Mouse (Mus musculus) lung, postnatal 0 days (tissue): Measurements from ENCODE around the gene Col1a1. TPM values are rescaled to one million over a fixed set of nuclear protein-coding genes. Genes with fewer than 3 reads are reported as not detected.
"Not testable (repeated sequence)": the region's sequence is repeated elsewhere in the genome, so short reads cannot be mapped to it uniquely, and the experiment has no call there.

Experiments used
- ATAC-seq: fragments of 200-750 bp; cut with Nextera tagmentation; 2 replicates; pipeline ENCODE4 v1.8.0; 2017; ENCODE audit warnings: moderate library complexity
- DNase-seq: peaks from one replicate; pipeline ENCODE4 v3.0.0-alpha.2; 2016; ENCODE audit warnings: low spot score
- H3K27ac ChIP-seq: fragments of 300-500 bp; sonication (generic); 2 replicates; pipeline ENCODE4 v1.5.1; 2014; ENCODE audit warnings: antibody characterized with exemption, mild to moderate bottlenecking, low read length, mixed read lengths
- H3K27me3 ChIP-seq: fragments of 300-500 bp; sonication (generic); replicated peaks from 2 replicates; pipeline ENCODE4 v1.6.1; 2014; ENCODE audit warnings: low read length, mixed read lengths; ENCODE audit not compliant: insufficient read depth
- H3K36me3 ChIP-seq: fragments of 300-500 bp; sonication (generic); 2 replicates; pipeline ENCODE4 v1.6.1; 2014; ENCODE audit warnings: low read length, mixed read lengths; ENCODE audit not compliant: insufficient read depth
- H3K4me1 ChIP-seq: fragments of 300-500 bp; sonication (generic); 2 replicates; pipeline ENCODE4 v1.6.1; 2014; ENCODE audit warnings: antibody characterized with exemption, low read depth, low read length, mixed read lengths; ENCODE audit not compliant: insufficient read depth
- H3K4me2 ChIP-seq: fragments of 300-500 bp; sonication (generic); replicated peaks from 2 replicates; pipeline ENCODE4 v1.6.1; 2014; ENCODE audit warnings: low read depth, mild to moderate bottlenecking, low read length, moderate library complexity, mixed read lengths
- H3K4me3 ChIP-seq: fragments of 300-500 bp; sonication (generic); 2 replicates; pipeline ENCODE4 v1.5.1; 2014; ENCODE audit warnings: low read depth, low read length
- H3K9ac ChIP-seq: fragments of 300-500 bp; sonication (generic); replicated peaks from 2 replicates; pipeline ENCODE4 v1.6.1; 2014; ENCODE audit warnings: low read depth, mild to moderate bottlenecking
- H3K9me3 ChIP-seq: fragments of 300-500 bp; sonication (generic); 2 replicates; pipeline ENCODE4 v1.6.1; 2016; ENCODE audit warnings: low read length, mixed read lengths
- CTCF ChIP-seq: IDR thresholded peaks from 2 replicates; pipeline ENCODE4 v1.5.1; 2016; ENCODE audit warnings: antibody characterized with exemption, mild to moderate bottlenecking
- EP300 ChIP-seq: IDR thresholded peaks from 2 replicates; pipeline ENCODE4 v1.6.1; 2016; ENCODE audit warnings: antibody characterized with exemption, mild to moderate bottlenecking, control low read depth
- WGBS: fragments of 180-500 bp; shearing (Covaris S2); extraction: QIAGEN DNeasy Blood & Tissue Kit; methylation state at CpG from one replicate; pipeline ENCODE4 v1.1.7; 2014; 5-methylcytosine and 5-hydroxymethylcytosine counted together
- polyA plus RNA-seq: library from polyadenylated mRNA; unstranded; fragments of >200 nt; fragmentation: Nextera tagmentation; extraction: Ambion mirVana; gene quantifications from 2 replicates; pipeline ENCODE4 v1.2.1, GENCODE M21; 2015

The Col1a1 gene
- polyA plus RNA-seq, 1 experiment from 2014 or later = 478 TPM

DNA sequence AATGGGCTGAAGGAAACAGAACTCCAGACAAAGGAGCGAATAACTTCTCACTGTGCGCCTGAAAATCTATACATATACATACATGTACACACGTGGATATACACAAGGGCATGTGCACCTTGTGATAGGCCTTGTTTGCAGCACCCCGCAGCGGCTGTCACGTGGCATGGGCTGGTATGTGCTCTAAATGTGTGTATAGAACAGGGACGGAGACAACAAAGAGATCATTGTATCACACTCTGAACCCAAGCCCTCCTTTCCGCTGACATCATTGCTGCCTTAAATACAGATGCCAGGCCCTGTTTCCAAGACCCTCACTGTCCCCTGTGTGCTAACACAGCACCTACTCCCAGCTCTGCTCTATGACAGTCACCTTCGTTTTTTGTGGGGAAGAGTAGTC lies 19.1 kb downstream of the Col1a1 start:
- H3K9me3 ChIP-seq = no peaks in the 10 kb centered on the region
- no peak overlapping the region for H3K9ac ChIP-seq
- TF ChIP-seq CTCF = no peak
- TF ChIP-seq EP300 = no peak
- H3K4me3 ChIP-seq = no peak overlapping the region
- no peaks in the 10 kb centered on the region for H3K27me3 ChIP-seq
- DNase-seq (no peak), ATAC-seq (no peak)
- no peak overlapping the region for H3K4me2 ChIP-seq
- H3K36me3 ChIP-seq = no peaks in the 10 kb centered on the region
- WGBS = 64% methylated on average over 9 of the region's 9 CpGs
- no peak overlapping the region for H3K27ac ChIP-seq
- no peaks in the 10 kb centered on the region for H3K4me1 ChIP-seq

DNA sequence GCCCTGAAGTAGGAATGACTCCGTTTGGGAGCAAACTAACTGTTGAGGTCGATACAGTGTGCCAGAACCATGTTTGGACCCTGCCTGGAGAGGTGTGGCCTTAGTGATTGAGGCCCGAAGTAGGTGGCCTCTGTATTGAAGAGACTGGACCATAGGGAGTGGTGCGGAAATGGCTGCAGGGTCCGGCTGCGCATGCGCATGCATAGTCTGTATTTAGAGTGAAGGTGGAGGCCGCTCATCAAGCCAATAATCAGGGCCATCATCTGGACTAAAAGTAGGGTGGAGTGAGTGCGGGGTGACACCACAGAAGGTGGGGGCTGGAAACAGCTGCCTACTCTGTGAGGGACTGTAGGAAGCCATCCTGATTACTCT lies 21.7 kb downstream of the Col1a1 start:
- Histone ChIP-seq H3K4me2 (no peak overlapping the region), H3K27ac (peak overlapping the region; percentile 33; the same call in 1 of the 2 replicates), H3K36me3 (no peaks in the 10 kb centered on the region), H3K9me3 (no peaks in the 10 kb centered on the region), H3K27me3 (no peaks in the 10 kb centered on the region), H3K4me1 (no peaks in the 10 kb centered on the region), H3K9ac (no peak overlapping the region), H3K4me3 (no peak overlapping the region)
- 79% methylated on average over 9 of the region's 9 CpGs for WGBS
- DNase-seq (no peak), ATAC-seq (no peak)
- TF ChIP-seq EP300 (no peak), CTCF (no peak)

DNA sequence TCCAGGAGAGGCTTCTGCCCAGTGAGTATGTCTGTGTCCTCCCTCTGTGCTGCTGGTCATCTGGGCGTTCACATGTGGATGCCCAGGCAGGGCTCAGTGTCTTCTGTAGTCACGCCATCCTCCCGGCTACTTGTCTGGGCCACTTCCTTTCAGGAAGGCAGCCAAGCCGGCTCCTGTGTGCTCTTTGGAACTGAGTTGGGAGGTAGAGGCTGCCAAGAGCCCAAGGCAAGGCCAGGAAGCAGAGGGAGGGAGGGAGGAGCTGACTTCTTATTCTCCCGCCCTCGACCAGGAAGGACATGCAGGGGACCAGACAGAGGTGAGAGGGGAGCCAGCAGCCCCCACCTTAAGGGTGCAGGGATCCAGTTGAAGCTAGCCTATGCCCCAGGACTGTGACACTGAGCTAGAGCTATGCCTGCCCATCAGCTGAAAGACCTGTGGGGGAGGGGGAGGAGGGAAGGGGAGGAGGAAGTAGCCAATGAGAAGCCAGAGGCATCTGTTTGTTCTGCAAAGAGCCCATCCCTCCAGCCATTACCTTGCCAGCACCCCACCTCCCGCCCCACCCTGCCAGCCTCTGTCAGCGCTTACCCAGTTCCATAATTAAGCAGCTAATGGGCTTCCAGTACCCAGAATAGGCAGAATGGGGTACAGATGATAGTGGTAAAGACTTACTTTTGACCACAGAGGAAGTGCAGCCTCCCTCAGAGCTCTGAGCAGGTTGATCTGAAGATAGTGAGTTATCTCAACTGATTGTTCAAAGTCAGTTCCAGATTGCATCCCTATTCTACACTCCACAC lies 22.2 kb downstream of the Col1a1 start:
- Histone ChIP-seq H3K27me3 (no peaks in the 10 kb centered on the region), H3K9ac (no peak overlapping the region), H3K9me3 (no peaks in the 10 kb centered on the region), H3K27ac (peak overlapping the region; percentile 33), H3K36me3 (no peaks in the 10 kb centered on the region), H3K4me2 (no peak overlapping the region; the same call in 1 of the 2 replicates), H3K4me1 (no peaks in the 10 kb centered on the region), H3K4me3 (no peak overlapping the region)
- WGBS = 8% methylated on average over 8 of the region's 8 CpGs
- TF ChIP-seq EP300 = peak; percentile 60
- no peak for TF ChIP-seq CTCF
- DNase-seq (peak; percentile 79), ATAC-seq (peak; percentile 86)

DNA sequence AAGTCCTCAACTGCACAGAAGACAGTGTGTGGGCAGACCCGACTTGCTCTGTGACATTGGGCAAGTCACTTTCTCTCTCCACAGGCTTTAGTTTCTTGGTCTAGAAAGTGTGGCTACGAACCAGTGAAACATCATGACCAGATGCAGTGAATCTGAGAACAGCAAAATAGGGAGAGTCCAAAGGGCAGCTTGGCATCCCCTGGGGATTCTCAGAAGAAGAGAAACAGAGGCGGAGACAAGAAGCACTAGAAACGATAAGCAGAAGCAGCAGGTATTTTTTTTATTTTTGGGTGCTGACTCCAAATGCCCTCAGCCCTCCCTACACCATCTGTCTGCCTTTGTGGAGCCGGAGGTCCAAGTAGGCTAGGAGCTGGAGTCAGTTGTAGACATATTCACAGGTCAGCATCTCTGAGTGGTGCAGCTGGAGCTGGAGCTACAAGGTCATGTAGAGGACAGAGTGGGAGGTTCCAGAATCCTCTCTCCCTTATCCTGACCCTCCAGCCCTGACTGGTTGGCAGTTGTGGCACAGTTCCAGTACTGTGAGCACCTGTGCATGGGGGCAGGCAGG lies 26.6 kb downstream of the Col1a1 start:
- Histone ChIP-seq H3K4me1 (no peaks in the 10 kb centered on the region), H3K27ac (no peak overlapping the region), H3K9me3 (no peaks in the 10 kb centered on the region), H3K4me3 (no peak overlapping the region), H3K9ac (no peak overlapping the region), H3K4me2 (no peak overlapping the region), H3K36me3 (no peaks in the 10 kb centered on the region), H3K27me3 (no peaks in the 10 kb centered on the region)
- ATAC-seq = no peak
- TF ChIP-seq EP300 = no peak
- no peak for TF ChIP-seq CTCF
- DNase-seq = no peak
- 56% methylated on average over 5 of the region's 5 CpGs for WGBS

DNA sequence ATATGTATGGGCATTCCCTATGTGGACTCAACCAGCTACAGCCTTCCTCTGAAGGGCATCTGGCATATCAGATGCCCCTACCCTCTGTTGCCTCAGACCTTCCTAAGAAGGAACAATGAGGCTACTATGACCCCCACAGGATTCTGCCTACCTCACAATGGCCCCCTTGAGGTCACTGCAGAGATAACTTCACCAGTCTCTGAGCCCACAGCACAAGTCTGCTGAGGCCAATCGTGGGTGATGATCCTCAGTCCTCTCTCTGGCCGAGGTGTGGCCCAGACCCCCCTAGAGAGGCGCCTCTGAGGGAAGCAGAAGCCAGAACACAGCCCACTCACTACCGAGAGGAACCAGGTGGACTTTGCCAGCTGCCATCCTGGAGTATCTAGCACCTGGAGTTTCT lies 31.4 kb downstream of the Col1a1 start, which contains the start of gene Hils1:
TSS of gene Hils1 (plus strand) at position 175 of the 400 bp plus-strand sequence.
- no peak within 1 kb of the TSS for H3K4me2 ChIP-seq
- WGBS = 44% methylated on average over 4 of the region's 4 CpGs
- no peaks in the 10 kb centered on the region for H3K27me3 ChIP-seq
- ATAC-seq (no peak), DNase-seq (no peak)
- H3K4me1 ChIP-seq = no peaks in the 10 kb centered on the region
- no peak within 1 kb of the TSS for H3K9ac ChIP-seq
- no peaks in the 10 kb centered on the region for H3K36me3 ChIP-seq
- H3K27ac ChIP-seq = no peak within 1 kb of the TSS
- H3K4me3 ChIP-seq = no peak within 1 kb of the TSS
- TF ChIP-seq EP300 = no peak
- peak; percentile 36 for TF ChIP-seq CTCF
- H3K9me3 ChIP-seq = no peaks in the 10 kb centered on the region

DNA sequence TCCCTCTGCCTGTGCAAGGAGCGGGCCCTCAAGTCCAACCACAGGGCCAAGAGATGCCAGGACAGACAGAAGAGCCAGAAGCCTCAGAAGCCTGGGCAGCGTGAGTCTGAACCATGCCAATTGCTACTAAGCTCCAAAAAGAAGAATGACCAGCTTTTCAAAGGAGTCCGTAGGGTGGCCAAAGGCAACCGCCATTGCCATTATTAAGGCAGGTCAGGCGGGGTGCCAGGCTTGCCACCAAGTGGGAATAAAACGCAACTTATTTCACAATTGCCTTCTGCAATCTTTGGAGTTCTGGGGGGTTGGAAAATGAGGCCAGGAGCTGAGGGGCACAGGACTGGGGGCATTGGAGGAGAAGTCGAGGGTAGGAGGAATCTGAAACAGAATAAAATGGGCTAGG lies 32.2 kb downstream of the Col1a1 start:
- TF ChIP-seq CTCF = no peak
- no peak for TF ChIP-seq EP300

DNA sequence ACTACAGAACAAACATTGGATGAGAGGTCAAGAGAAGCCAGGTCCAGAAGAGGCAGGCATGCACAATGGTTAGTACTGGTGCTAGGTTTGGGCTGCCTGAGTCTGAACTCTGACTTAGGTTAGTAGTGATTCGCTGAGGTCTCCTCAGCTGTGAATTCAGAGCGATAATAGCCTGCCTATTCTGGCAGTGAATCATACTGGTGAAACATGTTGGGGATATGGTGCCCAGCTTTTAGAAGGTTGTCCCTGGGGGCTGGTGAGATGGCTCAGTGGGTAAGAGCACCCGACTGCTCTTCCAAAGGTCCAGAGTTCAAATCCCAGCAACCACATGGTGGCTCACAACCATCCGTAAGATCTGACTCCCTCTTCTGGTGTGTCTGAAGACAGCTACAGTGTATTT lies 33.7 kb downstream of the Col1a1 start:
- not testable (repeated sequence) for DNase-seq, ATAC-seq, H3K27me3 ChIP-seq, H3K4me2 ChIP-seq, H3K27ac ChIP-seq, H3K4me1 ChIP-seq, H3K36me3 ChIP-seq, H3K9ac ChIP-seq, H3K4me3 ChIP-seq, H3K9me3 ChIP-seq
- 88% methylated on average over 4 of the region's 4 CpGs for WGBS

More for the DNA sequence above, 32.2 kb downstream of the Col1a1 start:
- H3K27ac ChIP-seq = no peak overlapping the region
- no peaks in the 10 kb centered on the region for H3K4me1 ChIP-seq
- ATAC-seq = no peak
- no peaks in the 10 kb centered on the region for H3K27me3 ChIP-seq
- H3K9ac ChIP-seq = no peak overlapping the region
- 72% methylated on average over 7 of the region's 7 CpGs for whole genome bisulfite sequencing
- H3K4me3 ChIP-seq = no peak overlapping the region
- H3K4me2 ChIP-seq = no peak overlapping the region
- H3K36me3 ChIP-seq = no peaks in the 10 kb centered on the region
- no peaks in the 10 kb centered on the region for H3K9me3 ChIP-seq
- DNase-seq = no peak
